Mouse (Mus musculus) lung, postnatal 0 days (tissue): Measurements from ENCODE around the gene Hhex.

Source experiments
- CTCF ChIP-seq: IDR thresholded peaks from 2 replicates; pipeline ENCODE4 v1.5.1; 2016; ENCODE audit warnings: antibody characterized with exemption, mild to moderate bottlenecking
- EP300 ChIP-seq: IDR thresholded peaks from 2 replicates; pipeline ENCODE4 v1.6.1; 2016; ENCODE audit warnings: antibody characterized with exemption, mild to moderate bottlenecking, control low read depth

GRCm38 (mm10) chr19:37468841-37469566, 34.4 kb downstream of the Hhex start:
- TF ChIP-seq CTCF, result no peak
- no peak for TF ChIP-seq EP300
